Mouse (Mus musculus) liver, postnatal 0 days (tissue): Measurements from ENCODE around the gene Gm45711.

ENCODE experiments used
- CTCF ChIP-seq: sonication (generic); IDR thresholded peaks from 2 replicates; pipeline ENCODE4 v1.5.1; 2016; ENCODE audit warnings: antibody characterized with exemption, low read depth
- EP300 ChIP-seq: IDR thresholded peaks from 2 replicates; pipeline ENCODE4 v1.6.1; 2016; ENCODE audit warnings: antibody characterized with exemption, low read depth, mild to moderate bottlenecking

GRCm38 (mm10) chr8:104239418-104239861 is 70.4 kb downstream of the Gm45711 start:
- no peak for TF ChIP-seq CTCF
- TF ChIP-seq EP300, result peak; percentile 56; the same call in 1 of the 2 replicates
